Mouse (Mus musculus) megakaryocyte, embryonic 14.5 days (primary cell): Measurements from ENCODE around the gene Ccnl2.

Experiments
- FLI1 ChIP-seq: IDR thresholded peaks from 2 replicates; pipeline ENCODE4 v1.6.1; 2012; ENCODE audit warnings: low read length, inconsistent platforms, mixed read lengths
- GATA1 ChIP-seq: IDR thresholded peaks from 3 replicates; pipeline ENCODE4 v1.6.1; 2012; ENCODE audit warnings: mixed read lengths, low read length, inconsistent platforms, borderline replicate concordance

GRCm38 (mm10) chr4:155851951-155852411 is 39.7 kb downstream of the Ccnl2 start:
- TF ChIP-seq GATA1 (no peak), FLI1 (no peak)
